Mouse (Mus musculus) liver, adult 2 months (tissue): ENCODE data around the gene Ran. TPM values are rescaled to one million over a fixed set of nuclear protein-coding genes. Genes with fewer than 3 reads are reported as not detected.
A peak's percentile ranks its signal among the peaks of the same experiment; 100 is the strongest.

Experiments used
- DNase-seq: peaks from one replicate; pipeline ENCODE4 v3.0.0-alpha.2; 2011; ENCODE audit warnings: low read depth, low spot score; ENCODE audit errors: extremely low read depth
- H3K27ac ChIP-seq: fragments of 200-500 bp; replicated peaks from 2 replicates; pipeline ENCODE4 v1.5.1; 2012; ENCODE audit warnings: low read depth, mild to moderate bottlenecking, control low read depth, inconsistent platforms, low read length; ENCODE audit not compliant: insufficient read depth
- H3K27me3 ChIP-seq: fragments of 200-500 bp; 2 replicates; pipeline ENCODE4 v1.6.1; 2012; ENCODE audit warnings: mild to moderate bottlenecking, moderate library complexity, low read length, inconsistent platforms; ENCODE audit not compliant: control insufficient read depth, insufficient read depth
- H3K36me3 ChIP-seq: fragments of 200-500 bp; 2 replicates; pipeline ENCODE4 v1.6.1; 2012; ENCODE audit warnings: low read length, inconsistent platforms; ENCODE audit not compliant: control insufficient read depth, insufficient read depth
- H3K4me1 ChIP-seq: fragments of 200-500 bp; 2 replicates; pipeline ENCODE4 v1.6.1; 2011; ENCODE audit warnings: low read length; ENCODE audit not compliant: control insufficient read depth, insufficient read depth
- H3K4me3 ChIP-seq: fragments of 200-500 bp; 2 replicates; pipeline ENCODE4 v1.5.1; 2011; ENCODE audit warnings: low read depth, mild to moderate bottlenecking, control low read depth, low read length, moderate library complexity; ENCODE audit not compliant: insufficient read depth
- H3K79me2 ChIP-seq: fragments of 200-500 bp; 2 replicates; pipeline ENCODE4 v1.6.1; 2012; ENCODE audit warnings: inconsistent platforms, mild to moderate bottlenecking, low read length, moderate library complexity; ENCODE audit not compliant: control insufficient read depth, insufficient read depth
- H3K9ac ChIP-seq: fragments of 200-500 bp; 2 replicates; pipeline ENCODE4 v1.6.1; 2012; ENCODE audit warnings: low read depth, mild to moderate bottlenecking, control low read depth, inconsistent platforms, low read length
- CTCF ChIP-seq: fragments of 200-500 bp; IDR thresholded peaks from 2 replicates; pipeline ENCODE4 v1.5.1; 2011; ENCODE audit warnings: low read depth, low read length, control low read depth
- POLR2A ChIP-seq: fragments of 200-500 bp; IDR thresholded peaks from 2 replicates; pipeline ENCODE4 v1.6.1; 2011; ENCODE audit warnings: low read length, control low read depth; ENCODE audit not compliant: insufficient read depth; ENCODE audit errors: extremely low read depth
- WGBS: fragments of 180-500 bp; shearing (Covaris S2); methylation state at CpG from one replicate; pipeline ENCODE4 v1.1.7; 2018; 5-methylcytosine and 5-hydroxymethylcytosine counted together
- polyA plus RNA-seq: library from polyadenylated mRNA; depleted of rRNA; stranded (reverse); fragments of >200 nt; gene quantifications from 2 replicates; pipeline ENCODE4 v1.2.3, GENCODE M21; 2012
- total RNA-seq: library from RNA; depleted of rRNA; stranded (reverse); fragments of >200 nt; gene quantifications from 2 replicates; pipeline ENCODE4 v1.2.3, GENCODE M21; 2014

The Ran gene
- total and polyA plus RNA-seq, 2 experiments: 50.5 to 90.9 TPM

DNA sequence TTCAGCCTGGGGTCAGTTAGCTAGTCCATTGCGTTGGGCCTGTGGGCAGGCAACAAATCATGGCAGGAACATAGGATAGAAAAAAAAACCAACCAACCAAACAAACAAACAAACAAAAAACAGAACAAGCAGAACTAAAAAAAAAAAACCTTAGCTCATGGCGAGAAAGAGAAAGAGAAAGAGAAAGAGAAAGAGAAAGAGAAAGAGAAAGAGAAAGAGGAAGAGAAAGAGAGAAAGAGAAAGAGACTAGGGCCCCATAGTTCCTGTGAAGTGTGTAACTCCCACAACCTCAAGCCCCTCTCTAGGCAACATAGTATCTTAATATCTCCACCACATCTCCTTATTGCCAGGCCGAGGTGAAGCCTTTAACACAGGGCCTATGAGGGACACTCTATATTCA is 3.5 kb upstream of the Ran start:
- H3K9ac ChIP-seq: no peak overlapping the region
- DNase-seq: no peak
- TF ChIP-seq POLR2A (no peak), CTCF (no peak)
- H3K27ac ChIP-seq: no peak overlapping the region
- H3K4me1 ChIP-seq: peaks cover 6% of the 10 kb centered on the region
- peaks cover 10% of the 10 kb centered on the region for H3K79me2 ChIP-seq
- 88% methylated on average over 3 of the region's 3 CpGs for WGBS
- H3K27me3 ChIP-seq: no peaks in the 10 kb centered on the region
- H3K36me3 ChIP-seq: no peaks in the 10 kb centered on the region
- H3K4me3 ChIP-seq: no peak overlapping the region

DNA sequence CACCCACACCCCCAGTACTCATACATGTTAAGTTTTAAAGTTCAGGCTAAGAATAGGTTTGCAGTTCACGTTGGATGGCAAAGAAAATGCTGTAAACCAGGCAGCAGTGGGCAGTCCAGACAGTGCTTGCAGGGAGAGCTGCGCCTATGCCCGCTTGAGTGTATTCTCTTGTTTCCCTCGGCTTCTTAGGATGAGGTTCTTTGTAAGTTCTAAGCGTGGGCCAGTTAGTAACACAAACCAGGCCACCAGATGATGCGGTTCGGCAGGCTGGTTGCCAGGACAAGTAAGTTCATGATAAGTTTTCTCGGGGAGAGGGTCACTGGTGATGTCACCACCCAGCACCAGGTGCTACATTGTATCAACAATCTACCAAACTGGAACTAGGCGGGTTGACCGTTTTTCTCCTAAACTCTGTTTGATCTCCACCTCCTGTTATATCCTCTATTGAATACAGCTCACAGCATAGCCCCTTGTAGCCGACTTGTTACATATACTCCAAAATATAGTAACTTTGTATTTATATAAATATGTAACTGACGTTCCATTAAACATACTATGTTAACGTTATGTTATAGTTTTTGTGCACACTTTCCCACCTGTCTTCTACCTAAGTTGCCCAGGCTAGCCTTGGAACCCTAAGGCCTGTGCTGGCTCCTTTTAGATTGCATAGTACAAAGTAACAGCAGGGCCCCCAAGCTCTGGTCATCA is 933 bp upstream of the Ran start:
- no peaks in the 10 kb centered on the region for H3K27me3 ChIP-seq
- H3K27ac ChIP-seq: peak overlapping the region; percentile 35; the same call in 1 of the 2 replicates
- peaks cover 10% of the 10 kb centered on the region for H3K79me2 ChIP-seq
- 82% methylated on average over 13 of the region's 13 CpGs for WGBS
- H3K4me3 ChIP-seq: peak overlapping the region; percentile 69; the same call in 1 of the 2 replicates
- H3K9ac ChIP-seq: peak overlapping the region; percentile 3; the same call in 1 of the 2 replicates
- peaks cover 3% of the 10 kb centered on the region; the same call in 1 of the 2 replicates for H3K36me3 ChIP-seq
- TF ChIP-seq POLR2A (no peak), CTCF (no peak)
- peaks cover 7% of the 10 kb centered on the region for H3K4me1 ChIP-seq
- DNase-seq: no peak

- peaks cover 10% of the 10 kb centered on the region for H3K79me2 ChIP-seq
- peak overlapping the region; percentile 80 for H3K27ac ChIP-seq
- no peaks in the 10 kb centered on the region for H3K27me3 ChIP-seq
- under 1% methylated on average over 51 of the region's 56 CpGs for WGBS
- DNase-seq: peak; percentile 43
- H3K9ac ChIP-seq: peak overlapping the region; percentile 93
- H3K36me3 ChIP-seq: peaks cover 7% of the 10 kb centered on the region; the same call in 1 of the 2 replicates
- peak overlapping the region; percentile 90 for H3K4me3 ChIP-seq
- H3K4me1 ChIP-seq: peaks cover 7% of the 10 kb centered on the region
- TF ChIP-seq POLR2A: no peak
- no peak for TF ChIP-seq CTCF
These were observed 415 bp downstream of the Ran start for GRCm38 (mm10) chr5:129020300-129020668.

GRCm38 (mm10) chr5:129020731-129021130 is 862 bp downstream of the Ran start:
- 1% methylated on average over 28 of the region's 28 CpGs for WGBS
- H3K36me3 ChIP-seq: peaks cover 7% of the 10 kb centered on the region; the same call in 1 of the 2 replicates
- no peak for DNase-seq
- peaks cover 10% of the 10 kb centered on the region for H3K79me2 ChIP-seq
- peak overlapping the region; percentile 80 for H3K27ac ChIP-seq
- peak overlapping the region; percentile 93 for H3K9ac ChIP-seq
- TF ChIP-seq POLR2A (no peak), CTCF (no peak)
- H3K4me1 ChIP-seq: peaks cover 7% of the 10 kb centered on the region
- H3K27me3 ChIP-seq: no peaks in the 10 kb centered on the region
- H3K4me3 ChIP-seq: peak overlapping the region; percentile 90

- Histone ChIP-seq H3K79me2 (peaks cover 10% of the 10 kb centered on the region), H3K27me3 (no peaks in the 10 kb centered on the region), H3K27ac (no peak overlapping the region), H3K36me3 (peaks cover 7% of the 10 kb centered on the region; the same call in 1 of the 2 replicates), H3K4me3 (no peak overlapping the region), H3K9ac (no peak overlapping the region), H3K4me1 (peaks cover 4% of the 10 kb centered on the region)
- no peak for DNase-seq
- no peak for TF ChIP-seq CTCF
- no peak for TF ChIP-seq POLR2A
- 62% methylated on average over 2 of the region's 2 CpGs for WGBS
These were observed 5.2 kb downstream of the Ran start for GRCm38 (mm10) chr5:129025048-129025447.

GRCm38 (mm10) chr5:129025725-129026124 is 5.9 kb downstream of the Ran start:
- no peak overlapping the region for H3K27ac ChIP-seq
- peaks cover 7% of the 10 kb centered on the region; the same call in 1 of the 2 replicates for H3K36me3 ChIP-seq
- 98% methylated on average over 2 of the region's 2 CpGs for WGBS

More at GRCm38 (mm10) chr5:129025725-129026124, 5.9 kb downstream of the Ran start:
- Histone ChIP-seq H3K4me1 (peaks cover 4% of the 10 kb centered on the region), H3K27me3 (no peaks in the 10 kb centered on the region), H3K9ac (no peak overlapping the region), H3K79me2 (peaks cover 5% of the 10 kb centered on the region), H3K4me3 (no peak overlapping the region)
- no peak for DNase-seq
- no peak for TF ChIP-seq POLR2A
- no peak for TF ChIP-seq CTCF
